Mouse (Mus musculus): Measurements from ENCODE around the gene Desi1.

GRCm38 (mm10) chr15:81967821-81968220 is 65.8 kb downstream of the Desi1 start:
- no peak for TF ChIP-seq POLR2A (IDR thresholded peaks at IDR 0.05; ENCODE audit: insufficient read length, low read depth)
- no peak for TF ChIP-seq MYOG (IDR thresholded peaks at IDR 0.05; ENCODE audit: control insufficient read depth in 1 of 3, insufficient read depth in 1 of 3, insufficient read length in 2 of 3, low read depth in 2 of 3)
- no peak for TF ChIP-seq SRF (IDR thresholded peaks at IDR 0.05; ENCODE audit: control insufficient read depth, insufficient read length, low read depth)
- no peak for TF ChIP-seq MAX (IDR thresholded peaks at IDR 0.05; ENCODE audit: low read depth)
- no peak for TF ChIP-seq USF1 (IDR thresholded peaks at IDR 0.05; ENCODE audit: low read depth)
- no peak for TF ChIP-seq E2F4 (IDR thresholded peaks at IDR 0.05; ENCODE audit: insufficient read depth)

Data from myocyte (in vitro differentiated cells).